Mouse (Mus musculus) neutrophil, adult 5-6 weeks (primary cell): ENCODE measurements at regions not wholly inside any gene's neighbourhood (a gene's known extent, or its start where the extent isn't known, plus 50 kb on each side); places are given as distances from the start of the nearest gene placed in this dataset.

Experiments used
- ATAC-seq: fragments of 151-379, 151-347 bp; 2 replicates; pipeline ENCODE4 v1.8.0; 2017; ENCODE audit warnings: mild to moderate bottlenecking, moderate TSS enrichment; ENCODE audit not compliant: insufficient number of reproducible peaks, poor library complexity, low FRiP score, severe bottlenecking; ENCODE audit errors: extremely low read depth

DNA sequence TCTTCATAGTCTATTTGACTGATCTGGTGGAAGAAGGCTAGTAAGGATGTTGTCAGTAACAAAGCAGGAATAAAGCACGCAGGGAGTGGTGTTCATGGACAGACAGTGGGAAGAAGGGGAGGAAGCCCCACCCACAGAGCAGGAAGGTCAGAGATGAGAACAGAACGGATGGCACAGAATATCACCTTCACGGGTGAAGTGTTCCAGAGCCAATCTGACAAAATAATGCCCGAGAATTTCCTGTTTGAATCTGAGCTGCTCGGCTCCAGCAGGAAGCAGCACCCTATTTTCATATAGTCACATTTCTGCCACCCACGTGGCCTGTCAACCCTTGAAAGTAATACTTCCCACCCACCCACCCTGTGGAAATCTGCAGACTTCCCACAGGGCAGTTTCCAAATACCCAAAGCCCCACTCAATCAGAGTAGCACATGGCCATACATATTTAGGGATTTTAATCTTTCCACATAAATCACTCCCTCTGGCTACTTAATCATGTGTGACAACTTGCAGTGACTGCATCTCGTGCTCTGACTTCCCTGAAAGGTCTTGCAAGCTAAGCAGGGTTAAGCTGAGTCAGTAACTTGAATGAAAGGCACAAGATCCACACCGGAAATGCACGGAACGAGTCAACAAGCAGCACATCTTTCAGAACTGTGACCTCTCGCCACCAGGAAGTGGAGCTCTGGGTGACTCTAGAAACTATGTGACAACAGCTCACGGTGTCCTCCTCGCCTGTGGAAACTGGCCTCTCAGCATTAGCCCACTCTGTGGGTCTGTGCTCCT lies 158.0 kb upstream of the Creb1 start:
- no peak for ATAC-seq

GRCm38 (mm10) chr1:64364095-64364494 lies 168.3 kb upstream of the Creb1 start:
- ATAC-seq: no peak

- ATAC-seq: no peak
These were observed 170.3 kb upstream of the Creb1 start for GRCm38 (mm10) chr1:64361959-64362638.

DNA sequence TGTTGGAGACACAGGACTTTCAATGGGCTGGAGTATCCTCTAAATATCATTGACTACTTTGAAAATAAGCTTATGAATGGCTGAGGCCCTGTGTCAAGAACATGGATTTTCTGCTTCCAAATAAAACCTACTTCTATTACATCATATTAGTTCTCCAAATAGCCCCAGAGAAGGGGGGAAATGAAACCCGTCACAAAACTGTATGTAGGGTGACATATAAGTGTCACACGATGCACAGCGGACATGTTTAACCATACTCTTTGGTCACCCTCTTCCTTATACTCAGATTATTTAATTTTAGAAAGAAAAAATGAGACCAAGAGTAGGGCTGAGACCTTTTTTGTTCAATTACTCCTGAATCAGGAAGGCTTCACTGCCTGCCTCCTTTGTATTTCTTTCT lies 189.2 kb upstream of the Creb1 start:
- ATAC-seq: no peak

DNA sequence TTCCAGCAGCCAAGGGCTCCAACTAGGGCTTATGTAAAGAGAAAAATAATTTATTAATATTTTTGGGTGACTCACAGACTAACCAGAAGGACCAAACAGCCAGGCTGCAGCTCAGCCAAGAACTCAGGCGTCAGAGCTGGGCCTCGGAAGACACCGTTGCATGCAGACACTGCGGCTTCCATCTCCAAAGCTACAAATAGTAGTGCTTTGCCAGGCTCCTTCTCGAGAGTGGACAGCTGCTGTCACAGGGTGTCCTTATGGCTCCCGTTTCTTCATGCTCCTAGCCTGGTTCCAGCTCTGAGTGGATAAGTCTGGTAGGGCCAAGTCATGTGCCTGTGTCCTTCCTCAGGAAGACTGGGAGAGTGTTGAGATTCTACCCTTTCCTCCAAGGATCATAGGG lies 190.8 kb upstream of the Creb1 start:
- ATAC-seq: no peak

DNA sequence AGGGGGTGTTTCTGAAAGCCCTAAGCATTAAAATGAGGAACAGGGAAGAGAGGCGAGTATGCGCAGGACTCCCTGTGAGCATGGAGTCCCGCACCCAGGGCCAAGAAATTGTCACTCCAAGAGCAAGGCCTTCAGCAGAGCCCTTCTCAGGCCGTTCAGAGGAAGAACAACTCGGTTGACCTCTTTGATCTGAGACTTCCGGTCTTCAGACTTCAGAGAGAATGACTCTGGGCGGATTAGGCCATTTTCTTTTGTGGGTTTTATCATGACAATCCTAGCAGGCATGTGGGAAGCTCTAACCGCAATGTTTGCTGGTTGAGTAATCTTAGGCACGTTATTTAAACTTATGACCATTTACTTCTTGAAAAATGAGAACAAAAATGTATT lies 193.9 kb upstream of the Creb1 start:
- ATAC-seq: no peak

GRCm38 (mm10) chr1:64337619-64338574 lies 194.5 kb upstream of the Creb1 start:
- no peak for ATAC-seq

DNA sequence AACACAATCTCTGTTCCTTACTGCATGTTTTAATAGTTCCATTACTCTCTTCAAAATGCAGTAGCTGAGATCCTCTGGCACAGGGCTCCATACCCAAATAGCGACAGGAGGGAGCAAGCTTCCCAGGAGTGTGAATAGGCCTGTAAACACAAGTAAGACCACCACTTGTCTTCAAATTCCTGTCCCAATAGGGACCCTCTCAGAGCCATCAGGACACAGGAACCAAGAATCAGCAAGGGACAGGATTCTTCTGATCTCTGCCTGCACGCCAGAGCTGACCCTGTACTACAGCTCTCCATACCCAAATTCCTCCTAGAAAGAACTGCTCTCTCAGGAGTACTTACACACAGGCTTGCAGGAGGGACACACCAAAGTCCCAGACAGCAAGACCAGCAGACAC lies 200.9 kb upstream of the Creb1 start:
- ATAC-seq: no peak

- ATAC-seq: no peak
These were observed 201.7 kb upstream of the Creb1 start for GRCm38 (mm10) chr1:64330721-64331120.

DNA sequence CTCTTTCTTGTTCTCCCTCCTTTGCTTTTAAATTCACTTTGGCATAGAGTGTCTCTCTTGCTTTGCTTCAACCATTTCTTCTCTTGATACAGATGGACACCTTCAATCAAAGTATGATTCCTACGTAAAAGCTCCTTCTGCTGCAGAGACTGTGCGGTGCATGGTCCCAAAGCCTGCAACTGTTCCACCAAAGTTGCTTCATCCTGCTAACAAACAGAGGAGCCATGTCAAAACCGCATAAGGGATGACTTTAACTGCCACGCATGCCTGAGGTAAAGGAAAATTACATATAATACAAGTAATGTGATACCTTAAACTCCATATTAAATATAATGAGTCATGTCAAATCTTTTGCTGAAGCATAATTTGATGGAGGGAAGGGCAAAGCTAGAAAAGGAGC lies 200.1 kb upstream of the Klf7 start:
- no peak for ATAC-seq

DNA sequence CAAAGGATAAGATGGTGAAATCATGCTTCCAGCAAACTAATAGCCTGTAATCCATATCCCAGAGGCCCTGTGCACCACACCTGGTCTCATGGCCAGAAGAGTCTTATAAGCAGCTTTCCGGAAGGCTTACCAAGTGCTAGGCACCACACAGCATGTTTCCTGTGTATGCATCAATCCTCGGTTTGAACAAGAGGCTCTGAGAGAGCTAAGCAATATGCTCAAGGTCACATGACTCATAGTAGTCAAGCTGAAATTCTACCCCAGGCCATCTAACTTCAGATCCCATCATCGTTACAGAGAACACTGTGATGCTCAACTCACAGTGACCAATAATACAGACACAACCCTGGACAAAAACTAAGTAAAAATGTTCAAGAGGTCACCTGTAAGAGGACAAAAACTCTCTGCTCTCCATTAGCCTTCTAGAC lies 197.1 kb upstream of the Klf7 start:
- ATAC-seq: no peak

DNA sequence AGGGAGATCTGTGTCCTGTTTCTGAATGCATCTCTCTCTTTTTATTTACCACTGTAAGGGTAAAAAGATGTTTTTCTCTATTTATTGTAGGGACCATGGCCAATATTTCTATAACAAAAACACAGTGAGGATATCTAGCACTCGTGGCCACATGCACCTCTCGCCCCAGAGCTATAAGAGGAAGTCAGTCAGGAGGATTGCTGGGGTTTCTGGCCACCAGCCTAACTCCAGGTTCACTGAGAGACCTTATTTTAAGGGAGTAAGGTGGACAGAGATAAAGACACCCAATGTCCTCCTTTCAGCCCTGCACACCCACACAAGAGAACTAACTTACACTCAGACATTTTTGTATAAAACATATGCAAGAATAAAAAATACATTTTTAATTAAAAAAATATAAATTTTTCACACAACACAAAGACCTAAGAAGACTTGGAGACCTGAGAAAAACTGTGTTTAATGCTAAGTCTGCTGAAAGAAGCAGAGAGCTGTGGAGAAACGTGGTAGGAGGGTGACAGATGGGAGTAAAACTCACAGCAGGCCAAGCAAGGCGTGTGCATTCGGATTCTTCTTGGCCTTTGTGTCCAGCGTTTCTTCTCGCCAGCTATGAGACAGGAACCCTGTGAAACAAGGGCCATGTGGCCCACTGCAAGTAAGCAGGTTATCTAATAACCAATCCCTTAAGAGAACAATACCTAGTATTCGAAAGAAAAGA lies 196.5 kb upstream of the Klf7 start:
- ATAC-seq: no peak

DNA sequence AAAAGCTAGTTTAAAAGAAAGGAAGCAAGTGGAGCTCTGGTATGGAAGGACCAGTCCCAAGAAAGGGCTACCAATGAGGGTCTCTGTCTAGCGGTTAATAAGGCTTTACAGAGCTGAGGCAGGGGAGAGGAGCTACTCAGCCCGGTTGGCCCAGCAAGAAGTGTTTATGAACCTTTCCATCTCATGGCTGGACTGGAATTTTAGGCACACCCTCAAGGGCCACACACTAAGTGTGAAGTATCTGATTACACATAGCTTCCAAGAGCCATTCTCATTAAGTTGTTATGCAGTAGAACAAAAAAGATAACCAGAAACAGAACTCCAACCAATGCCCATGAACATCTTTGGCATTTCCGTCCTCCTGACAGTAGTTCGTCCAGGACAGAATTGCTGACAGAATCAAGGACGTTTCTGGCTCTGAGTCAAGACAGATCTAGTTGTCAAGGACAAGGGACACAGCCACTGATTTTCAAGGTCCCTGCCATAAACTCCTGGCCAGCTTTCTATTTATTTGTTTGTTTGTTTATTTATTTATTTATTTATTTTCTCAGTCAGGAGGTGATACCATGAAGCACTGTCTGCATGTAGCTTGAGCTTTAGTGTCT lies 195.1 kb upstream of the Klf7 start:
- ATAC-seq: no peak

GRCm38 (mm10) chr1:64311371-64311770 lies 189.3 kb upstream of the Klf7 start:
- no peak for ATAC-seq

- ATAC-seq: peak; percentile 54
These were observed 186.5 kb upstream of the Klf7 start for GRCm38 (mm10) chr1:64308560-64308959.

GRCm38 (mm10) chr1:64308088-64308487 lies 186.0 kb upstream of the Klf7 start:
- 0 out of 2 replicates have a peak, but pooled peaks have one; percentile 2 for ATAC-seq

GRCm38 (mm10) chr1:64305427-64306213 lies 183.5 kb upstream of the Klf7 start:
- no peak for ATAC-seq

GRCm38 (mm10) chr1:64302833-64303358 lies 180.8 kb upstream of the Klf7 start:
- ATAC-seq: peak; percentile 75
